Mouse (Mus musculus): ENCODE data around the gene Prss22.

GRCm38 (mm10) chr17:24000404-24000803 lies 2.5 kb upstream of the Prss22 start:
- TF ChIP-seq GATA1 (IDR thresholded peaks at IDR 0.05; ENCODE audit: low read length) (no peak), TAL1 (IDR thresholded peaks at IDR 0.05; ENCODE audit: low read length) (no peak)
